Mouse (Mus musculus) activated CD4-positive, CD25-positive, alpha-beta regulatory T cell, adult 4 months (primary cell): ENCODE measurements around the gene Agxt2. TPM values are rescaled to one million over a fixed set of nuclear protein-coding genes. Genes with fewer than 3 reads are reported as not detected.

Experiments
- ATAC-seq: one replicate; pipeline ENCODE4 v1.8.0; 2017
- polyA plus RNA-seq, 2 experiments: library from polyadenylated mRNA; unstranded; fragments of 100-300 nt; shearing (Covaris generic); gene quantifications; one replicate each; pipeline ENCODE4 v1.2.1; 2017

Agxt2 gene
- polyA plus RNA-seq, 2 experiments from 2014 or later: not detected

DNA sequence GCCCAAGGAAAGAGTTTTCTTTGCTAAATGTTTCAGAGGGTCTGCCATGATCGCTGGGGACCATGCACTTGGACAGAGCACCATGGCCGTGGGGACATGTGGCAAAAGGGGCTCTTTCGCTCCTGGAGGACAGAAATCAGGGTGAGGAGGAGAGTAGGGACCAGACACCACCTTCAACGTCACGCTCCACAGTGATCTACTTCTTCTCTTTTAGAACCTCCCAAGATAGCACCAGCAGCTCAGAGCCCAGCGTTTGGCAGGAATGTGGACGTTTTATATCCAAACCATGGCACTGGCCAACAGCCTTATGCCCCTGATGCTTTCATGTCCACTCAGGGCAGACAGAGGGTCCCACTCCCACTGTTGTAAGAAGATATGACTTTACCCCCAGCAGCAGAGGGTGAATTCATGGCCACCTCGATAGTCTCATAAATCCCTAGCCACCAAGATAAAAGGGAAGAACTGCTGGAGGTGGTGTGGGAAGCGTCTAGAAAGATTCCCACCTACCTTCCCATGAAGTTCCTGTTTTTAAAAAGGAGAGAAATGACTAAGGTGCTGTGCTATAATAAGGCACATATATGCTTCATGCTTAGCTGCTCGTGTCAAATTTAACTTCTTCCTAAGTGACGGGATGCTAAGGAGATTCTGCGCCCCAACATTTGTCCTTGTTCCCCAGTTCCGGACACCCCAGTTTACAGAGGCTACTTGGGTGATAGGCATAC, 68.4 kb downstream of the Agxt2 start:
- ATAC-seq: no peak

- no peak for ATAC-seq
These were observed 78.6 kb downstream of the Agxt2 start for GRCm38 (mm10) chr15:10436893-10437292.

GRCm38 (mm10) chr15:10439963-10440362, 81.6 kb downstream of the Agxt2 start:
- ATAC-seq: no peak

DNA sequence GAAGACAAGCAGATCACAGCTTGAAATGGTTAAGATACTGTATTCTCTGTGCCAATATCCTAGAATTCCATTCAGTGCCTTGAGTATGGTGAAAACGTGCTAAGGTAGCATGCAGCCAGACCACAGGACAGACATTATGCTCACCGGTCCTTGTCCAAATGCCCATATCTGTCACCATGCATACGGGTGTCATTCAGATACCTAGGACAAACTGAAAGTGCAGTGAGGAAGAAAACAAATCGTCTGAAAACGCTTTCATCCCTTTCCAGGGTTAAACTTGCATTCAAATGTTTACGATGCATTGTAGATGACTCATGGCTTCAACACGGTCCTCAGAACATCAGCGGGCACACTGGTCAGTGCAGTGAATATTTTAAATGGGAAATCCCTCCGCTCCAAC, 83.2 kb downstream of the Agxt2 start:
- no peak for ATAC-seq

DNA sequence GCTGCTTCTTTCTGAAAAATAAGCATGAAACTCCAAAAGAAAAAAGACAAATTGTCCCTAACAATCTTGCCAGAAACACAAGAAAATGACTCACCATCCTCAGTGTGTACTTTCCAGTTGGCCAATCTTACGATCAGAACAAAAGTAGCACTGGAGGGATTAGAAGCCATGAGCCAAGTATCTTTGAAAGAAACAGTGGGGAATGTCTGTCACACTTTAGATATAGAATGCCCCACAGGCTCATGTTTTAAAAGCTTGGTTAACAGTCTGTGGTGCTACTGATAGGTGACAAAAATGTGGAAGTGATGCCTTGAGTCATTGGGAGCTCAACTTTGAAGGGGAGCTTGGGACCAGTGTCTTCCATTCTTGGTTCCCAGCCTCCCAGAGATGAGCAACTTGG, 83.9 kb downstream of the Agxt2 start:
- ATAC-seq: no peak

DNA sequence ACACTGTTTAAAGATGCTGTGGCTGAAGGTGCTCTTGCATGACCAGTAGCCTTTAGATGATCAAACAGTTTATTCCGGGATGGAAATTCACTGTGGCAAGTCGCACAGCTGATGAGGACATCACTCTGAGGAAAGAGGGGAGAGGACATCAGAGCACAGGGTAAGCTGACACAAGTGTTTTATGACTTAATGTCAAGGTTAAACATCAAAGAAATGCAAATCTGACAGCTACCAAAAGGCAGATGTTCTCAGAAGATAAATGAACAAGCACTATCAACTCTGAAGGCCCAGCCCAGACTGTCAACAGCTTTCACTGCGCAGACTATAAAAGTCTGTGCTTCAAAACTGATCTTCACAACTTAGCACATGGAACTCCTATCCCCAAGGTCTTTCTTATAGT, 88.8 kb downstream of the Agxt2 start:
- no peak for ATAC-seq

Other genes starting within 250 kb of the Agxt2 start
- under 1 TPM; 0.16 to 0.38 TPM for gene Prlr, start 181.3 kb upstream of the Agxt2 start, polyA plus RNA-seq
- gene Gm21973, start 33.2 kb upstream of the Agxt2 start, polyA plus RNA-seq: not detected
- gene Dnajc21, start 112.0 kb downstream of the Agxt2 start, polyA plus RNA-seq: 10 to 100 TPM; 11.7 to 13.9 TPM
- gene Brix1, start 127.4 kb downstream of the Agxt2 start, polyA plus RNA-seq: 100 to 1,000 TPM; 145 to 167 TPM
- gene Rad1, start 127.5 kb downstream of the Agxt2 start, polyA plus RNA-seq: 10 to 100 TPM; 26.8 TPM
- not detected for gene Ttc23l, start 200.1 kb downstream of the Agxt2 start, polyA plus RNA-seq